Mouse (Mus musculus) MEL-GATA-1-ER (cell line): ENCODE measurements at regions not wholly inside any gene's neighbourhood (a gene's known extent, or its start where the extent isn't known, plus 50 kb on each side); places are given as distances from the start of the nearest gene placed in this dataset.

Experiments used
- DNase-seq: peaks from one replicate; pipeline ENCODE4 v3.0.0-alpha.2; 2012; ENCODE audit warnings: low read depth; ENCODE audit errors: extremely low read depth

GRCm38 (mm10) chr12:26244701-26245100 lies 170.4 kb downstream of the Rnf144a start:
- DNase-seq = no peak

- DNase-seq = no peak
These were observed 187.5 kb downstream of the Rnf144a start for GRCm38 (mm10) chr12:26227557-26228020.

GRCm38 (mm10) chr12:26226363-26226762 lies 188.7 kb downstream of the Rnf144a start:
- no peak for DNase-seq

- no peak for DNase-seq
These were observed 202.6 kb downstream of the Rnf144a start for GRCm38 (mm10) chr12:26212447-26212846.

GRCm38 (mm10) chr12:26211423-26211822 lies 203.6 kb downstream of the Rnf144a start:
- no peak for DNase-seq

- no peak for DNase-seq
These were observed 208.3 kb downstream of the Rnf144a start for GRCm38 (mm10) chr12:26206751-26207150.

GRCm38 (mm10) chr12:26206036-26206435 lies 209.0 kb downstream of the Rnf144a start:
- no peak for DNase-seq

GRCm38 (mm10) chr12:26191982-26192576 lies 223.0 kb downstream of the Rnf144a start:
- DNase-seq = no peak

- no peak for DNase-seq
These were observed 223.6 kb downstream of the Rnf144a start for GRCm38 (mm10) chr12:26191268-26191981.

GRCm38 (mm10) chr12:26188996-26189395 lies 226.1 kb downstream of the Rnf144a start:
- DNase-seq = no peak

GRCm38 (mm10) chr12:26187091-26187862 lies 227.8 kb downstream of the Rnf144a start:
- DNase-seq = no peak

- no peak for DNase-seq
These were observed 230.2 kb downstream of the Rnf144a start for GRCm38 (mm10) chr12:26184701-26185460.

GRCm38 (mm10) chr12:26183021-26183420 lies 232.0 kb downstream of the Rnf144a start:
- no peak for DNase-seq

- no peak for DNase-seq
These were observed 234.2 kb downstream of the Rnf144a start for GRCm38 (mm10) chr12:26180846-26181245.

GRCm38 (mm10) chr12:26176231-26176662 lies 238.8 kb downstream of the Rnf144a start:
- no peak for DNase-seq

GRCm38 (mm10) chr12:26163416-26163815 lies 251.6 kb downstream of the Rnf144a start:
- no peak for DNase-seq

- no peak for DNase-seq
These were observed 254.0 kb downstream of the Rnf144a start for GRCm38 (mm10) chr12:26160861-26161615.

- DNase-seq = no peak
These were observed 262.1 kb downstream of the Rnf144a start for GRCm38 (mm10) chr12:26152992-26153391.

GRCm38 (mm10) chr12:26146336-26146735 lies 268.7 kb downstream of the Rnf144a start:
- no peak for DNase-seq

GRCm38 (mm10) chr12:26145085-26145714 lies 269.9 kb downstream of the Rnf144a start:
- DNase-seq = no peak
